Mouse (Mus musculus): ENCODE measurements at regions not wholly inside any gene's neighbourhood (a gene's known extent, or its start where the extent isn't known, plus 50 kb on each side); places are given as distances from the start of the nearest gene placed in this dataset.
A peak's percentile ranks its signal among the peaks of the same experiment; 100 is the strongest.

DNA sequence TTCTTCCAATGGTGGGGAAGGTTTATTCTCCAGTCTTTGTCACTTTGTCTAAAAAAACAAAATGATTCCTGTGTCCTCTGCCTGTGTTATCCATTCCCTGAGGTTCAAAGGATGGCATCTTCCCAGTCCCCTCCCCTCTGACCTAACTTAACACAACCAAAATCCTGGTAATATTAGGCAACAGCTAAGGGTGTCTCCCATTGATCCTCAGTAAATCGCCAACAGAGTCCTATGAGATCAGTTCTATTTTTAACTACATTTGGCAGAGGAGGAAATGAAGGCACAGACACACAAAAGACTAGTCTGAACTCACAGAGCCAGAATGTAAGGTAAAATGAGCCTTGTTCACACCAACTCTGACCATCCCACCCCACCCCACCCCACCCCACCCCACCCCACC is 228.8 kb downstream of the Sp3 start:
- no peak for DNase-seq (ENCODE audit: low read depth, low spot score)

- DNase-seq (ENCODE audit: low read depth, low spot score): no peak
Measured at GRCm38 (mm10) chr2:72752624-72753176, 227.5 kb downstream of the Sp3 start.

DNA sequence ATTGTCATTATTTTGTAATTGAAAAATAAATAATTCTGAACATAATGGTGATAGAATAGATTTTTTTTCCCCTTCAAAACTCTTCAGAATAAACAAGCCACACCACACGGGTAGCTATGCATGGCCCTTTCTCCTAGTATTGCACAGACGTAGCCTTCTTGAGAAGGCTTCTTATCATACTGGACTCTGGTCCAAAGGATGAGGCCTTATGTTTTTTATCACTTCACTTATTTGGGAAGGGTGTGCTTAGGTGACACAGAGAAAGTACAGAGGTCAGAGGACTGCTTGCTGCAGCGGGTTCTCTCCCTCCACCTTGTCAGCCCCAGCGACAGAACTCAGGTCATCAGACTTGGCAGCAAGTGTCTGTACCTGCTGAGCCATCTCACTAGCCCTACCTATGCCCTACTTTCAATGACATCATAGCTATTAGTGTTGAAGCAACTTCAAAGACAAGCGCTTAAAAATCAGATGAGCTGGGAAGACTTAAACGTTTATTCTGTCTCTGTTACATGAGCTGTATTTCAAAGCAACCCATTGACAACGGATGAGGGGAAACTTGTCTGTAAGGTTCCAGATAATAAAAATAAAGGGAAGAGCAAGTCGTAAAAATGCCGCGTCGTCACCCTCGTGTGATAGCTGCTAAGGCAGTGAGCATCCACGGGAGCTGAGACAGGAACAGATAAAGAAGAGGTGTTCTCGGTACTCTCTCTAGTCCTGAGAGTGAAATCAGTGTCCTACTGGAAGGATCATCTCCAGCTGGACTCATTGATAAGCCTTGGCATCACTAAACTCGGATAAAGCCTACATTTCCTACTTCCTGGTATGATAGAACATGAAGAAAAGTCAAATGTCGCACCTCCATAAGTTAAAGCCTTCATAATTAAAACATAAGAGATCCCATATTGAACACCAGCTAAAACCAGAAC is 226.2 kb downstream of the Sp3 start:
- no peak for DNase-seq (ENCODE audit: low read depth, low spot score)

GRCm38 (mm10) chr2:72763454-72763853 is 216.8 kb downstream of the Sp3 start:
- DNase-seq (ENCODE audit: low read depth, low spot score): peak; percentile 71

- no peak for DNase-seq (ENCODE audit: low read depth, low spot score)
Measured at GRCm38 (mm10) chr2:72769030-72769630, 211.1 kb downstream of the Sp3 start.

DNA sequence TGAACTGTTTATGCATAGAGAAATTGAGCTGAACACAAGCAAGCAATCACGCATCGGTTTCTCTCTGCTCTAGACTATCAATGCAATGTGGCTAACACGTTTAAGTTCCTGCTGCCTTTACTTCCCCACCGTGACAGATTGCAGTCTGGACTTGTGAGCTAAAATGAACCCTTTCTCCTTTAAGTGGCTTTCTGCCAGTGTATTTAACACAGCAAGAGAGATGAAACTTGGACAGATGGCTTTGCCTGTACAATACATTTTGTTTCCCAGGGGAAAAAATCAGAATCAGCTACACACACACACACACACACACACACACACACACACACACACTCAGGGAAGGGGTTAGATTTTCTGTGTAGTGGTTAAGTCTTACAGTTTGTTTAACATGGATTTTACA is 206.8 kb downstream of the Sp3 start:
- no peak for DNase-seq (ENCODE audit: low read depth, low spot score)

- DNase-seq (ENCODE audit: low read depth, low spot score): peak; percentile 38
Measured at GRCm38 (mm10) chr2:72777330-72777729, 202.9 kb downstream of the Sp3 start.

DNA sequence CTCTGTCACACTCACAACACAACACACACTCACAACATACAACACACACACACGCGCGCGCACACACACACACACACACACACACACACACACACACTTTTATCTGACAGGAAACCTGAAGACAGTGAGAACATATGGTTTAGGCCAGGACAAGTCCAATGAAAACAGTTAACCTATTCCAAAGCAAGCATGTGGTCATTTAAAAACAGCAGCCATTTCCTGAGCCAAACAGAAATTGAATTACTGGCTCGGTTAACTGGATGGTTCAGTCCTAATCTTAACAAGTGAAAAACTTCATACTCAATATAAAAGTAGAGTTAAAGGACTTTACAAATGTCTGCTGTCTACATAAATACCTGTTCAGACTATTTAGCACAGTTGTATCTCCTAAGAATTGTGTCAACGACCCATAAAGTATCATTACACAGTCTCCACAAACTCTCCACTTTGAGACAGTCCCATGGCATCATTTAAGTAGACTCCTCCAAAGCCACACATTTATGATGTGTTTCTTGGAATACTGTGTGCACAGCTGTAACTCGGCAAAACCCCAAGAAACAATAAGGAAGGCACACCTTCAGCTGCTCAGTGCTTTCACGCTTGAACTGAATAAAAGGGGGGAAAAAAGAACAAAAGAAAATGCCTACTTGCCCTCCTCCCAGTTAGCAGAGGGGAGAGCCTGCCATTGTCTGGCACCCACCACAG is 202.3 kb downstream of the Sp3 start:
- DNase-seq (ENCODE audit: low read depth, low spot score): no peak

DNA sequence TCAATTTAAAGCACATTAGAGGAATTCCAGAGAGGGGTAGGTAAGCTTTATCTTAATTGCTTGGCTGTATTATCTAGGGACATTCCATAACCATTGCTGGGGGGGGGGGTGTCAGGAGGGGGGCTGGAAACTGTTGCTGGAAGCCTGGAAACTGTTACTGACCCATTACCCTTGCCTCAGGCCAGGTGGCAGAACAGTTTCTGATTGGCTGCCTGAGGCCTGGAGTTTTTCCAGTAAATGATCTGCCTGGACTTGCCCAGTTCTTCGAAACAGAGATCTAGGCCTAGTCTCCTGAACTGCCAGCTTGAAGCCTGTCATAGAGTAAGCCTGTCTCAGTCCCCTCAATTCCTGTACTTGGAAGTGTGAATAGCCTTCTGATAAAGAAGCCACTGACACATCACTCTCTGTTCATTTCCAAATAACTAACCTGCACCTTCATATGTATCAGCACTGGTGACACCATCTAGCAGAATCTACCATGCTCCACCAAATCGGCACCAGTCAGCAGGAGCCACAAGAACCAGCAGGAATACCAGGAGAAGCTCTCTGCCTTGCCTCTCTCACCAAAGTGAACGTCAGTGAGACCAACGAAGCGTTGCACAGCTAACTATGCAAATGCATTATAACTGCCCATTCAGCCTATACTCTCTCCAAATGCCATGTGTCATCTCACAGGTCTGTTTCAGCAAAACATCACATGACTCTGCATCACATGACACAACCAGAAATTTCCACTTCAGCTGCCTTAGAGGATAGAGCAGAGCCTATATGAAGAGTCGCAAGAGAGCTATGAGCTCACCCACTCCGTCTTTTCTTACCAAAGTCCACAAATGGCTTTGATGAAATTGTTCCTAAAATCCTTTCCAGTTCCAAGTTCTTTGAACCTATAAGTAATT is 200.7 kb downstream of the Sp3 start:
- DNase-seq (ENCODE audit: low read depth, low spot score): no peak

GRCm38 (mm10) chr2:72781369-72782275 is 198.6 kb downstream of the Sp3 start:
- no peak for DNase-seq (ENCODE audit: low read depth, low spot score)

GRCm38 (mm10) chr2:72782355-72782754 is 197.9 kb downstream of the Sp3 start:
- no peak for DNase-seq (ENCODE audit: low read depth, low spot score)

- no peak for DNase-seq (ENCODE audit: low read depth, low spot score)
Measured at GRCm38 (mm10) chr2:72785365-72786043, 194.7 kb downstream of the Sp3 start.

- DNase-seq (ENCODE audit: low read depth, low spot score): peak; percentile 35
Measured at GRCm38 (mm10) chr2:72786044-72786737, 194.1 kb downstream of the Sp3 start.

DNA sequence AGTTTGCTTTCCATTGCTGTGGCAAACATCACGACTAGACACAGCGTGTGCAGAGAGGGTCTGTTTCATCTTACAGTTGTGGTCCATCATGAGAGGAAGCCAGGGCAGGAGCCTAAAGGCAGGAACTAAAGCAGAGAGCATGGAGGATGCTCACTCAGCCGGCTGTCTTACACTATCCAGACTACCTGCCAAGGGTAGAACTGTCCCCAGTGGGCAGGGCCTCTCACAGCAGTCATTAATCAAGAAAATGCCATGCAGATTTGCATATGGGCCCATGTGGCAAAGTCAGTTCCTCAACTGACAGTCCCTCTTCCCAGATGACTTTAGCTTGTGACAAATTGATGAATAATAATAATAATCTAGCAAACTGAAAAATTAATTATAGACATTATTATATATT is 192.6 kb downstream of the Sp3 start:
- peak; percentile 65 for DNase-seq (ENCODE audit: low read depth, low spot score)

DNA sequence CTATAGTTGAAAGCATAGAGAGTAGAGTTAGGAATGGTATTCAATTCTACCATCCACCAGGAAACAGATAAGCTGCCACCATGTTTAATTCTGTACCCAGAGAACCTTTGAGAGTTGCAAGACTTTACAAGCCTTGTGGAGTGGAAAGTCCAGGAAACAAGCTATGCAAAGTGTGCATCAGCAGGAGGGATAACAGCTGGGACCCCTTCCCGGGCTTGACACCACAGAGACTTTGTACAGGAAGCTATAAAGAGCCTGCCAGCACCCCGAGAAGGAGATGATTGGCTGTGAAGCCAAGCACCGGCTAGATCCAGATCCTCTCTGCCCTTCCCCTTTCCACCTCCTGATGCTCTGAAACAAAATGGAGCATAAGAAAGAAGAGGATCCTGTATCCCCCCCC is 188.8 kb downstream of the Sp3 start:
- no peak for DNase-seq (ENCODE audit: low read depth, low spot score)

- no peak for DNase-seq (ENCODE audit: low read depth, low spot score)
Measured at GRCm38 (mm10) chr2:72793424-72793823, 186.8 kb downstream of the Sp3 start.

DNA sequence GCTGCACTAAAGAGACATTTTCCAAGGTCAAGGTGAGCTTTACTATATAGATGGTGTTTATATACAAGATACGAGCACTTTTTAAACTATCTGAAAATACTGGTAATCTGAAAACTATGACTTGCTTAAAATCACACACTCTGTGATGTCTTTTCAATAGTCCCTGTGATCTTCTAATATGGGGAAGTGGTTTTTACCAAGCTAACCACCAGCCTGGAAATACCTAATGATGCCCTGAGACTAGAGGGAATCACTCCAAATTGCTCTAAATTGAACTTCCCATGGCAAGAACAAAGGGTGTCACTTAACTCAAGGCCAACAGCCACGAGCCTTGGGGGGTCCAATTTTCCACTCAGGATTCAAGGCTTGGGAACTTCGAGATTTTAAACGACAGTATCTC is 185.7 kb downstream of the Sp3 start:
- DNase-seq (ENCODE audit: low read depth, low spot score): no peak

DNA sequence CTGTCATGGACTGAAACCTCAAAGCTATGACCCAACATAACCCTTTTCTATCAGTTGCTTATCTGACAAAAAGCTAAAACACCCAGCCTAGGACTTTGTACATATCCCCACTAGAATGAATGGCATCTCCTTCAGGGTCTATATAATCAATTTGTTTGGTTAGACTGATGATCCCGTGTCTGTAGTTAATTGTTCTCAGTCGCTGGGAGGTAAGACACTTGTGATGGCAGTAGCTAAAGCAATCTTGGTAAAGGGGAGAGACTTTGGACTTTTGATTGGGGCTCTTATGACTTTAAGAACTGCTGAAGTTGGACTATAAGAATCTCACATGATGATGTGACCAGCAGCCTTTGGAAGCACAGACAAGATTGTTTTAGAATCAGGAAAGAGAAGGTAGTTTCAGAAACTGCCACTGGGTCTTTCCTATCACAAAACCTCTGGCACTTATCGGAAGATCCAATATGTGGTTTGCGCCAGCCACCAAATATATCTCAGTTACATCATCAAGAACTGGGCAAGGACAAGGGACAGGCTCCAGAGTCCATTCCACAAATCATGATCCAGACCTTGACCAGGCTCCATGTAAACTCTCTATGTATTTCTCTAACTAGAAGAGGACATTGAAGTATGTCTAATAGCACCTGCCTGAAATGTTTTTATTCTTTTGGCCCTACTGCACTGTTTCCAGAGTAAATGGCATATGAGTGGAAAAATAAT is 183.1 kb downstream of the Sp3 start:
- DNase-seq (ENCODE audit: low read depth, low spot score): no peak

Data from A20 (cell line).